Mouse (Mus musculus) layer of hippocampus, postnatal 36 days (tissue): ENCODE data around the gene Gigyf1. TPM values are rescaled to one million over a fixed set of nuclear protein-coding genes. Genes with fewer than 3 reads are reported as not detected.
A peak's percentile ranks its signal among the peaks of the same experiment; 100 is the strongest.

Experiments used
- DNase-seq, 2 experiments: peaks; one replicate each; pipeline ENCODE4 v3.0.0; 2022
- total RNA-seq, 2 experiments: library from RNA; stranded (reverse); gene quantifications; 2 replicates each; pipeline ENCODE4 v1.2.3; 2021

Gigyf1 gene
- 10 to 100 TPM; 56.7 to 58.9 TPM for total RNA-seq

DNA sequence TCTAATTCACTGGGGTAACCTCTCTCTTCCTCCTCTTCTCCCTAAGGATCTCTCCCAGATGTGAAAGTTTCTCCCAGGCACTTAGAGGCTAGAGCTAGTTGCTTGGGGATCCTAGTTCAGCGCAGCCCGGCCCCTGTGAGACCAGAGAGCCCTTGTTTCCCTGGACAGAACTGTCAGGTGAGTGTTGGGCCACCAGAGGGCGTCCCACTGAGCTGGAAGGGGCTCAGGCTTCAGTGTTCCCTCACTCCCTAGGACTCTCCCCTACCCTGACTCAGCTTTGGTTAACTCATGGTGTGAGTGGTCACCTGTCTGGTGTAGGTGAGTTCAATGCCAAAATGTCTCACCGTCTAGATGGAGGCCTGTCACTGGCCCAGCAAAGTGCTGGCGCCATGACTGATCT, at the start of gene Gigyf1:
Gene Gigyf1 (plus strand): TSS at position 113 of the 400 bp plus-strand sequence.
- no peak for DNase-seq

DNA sequence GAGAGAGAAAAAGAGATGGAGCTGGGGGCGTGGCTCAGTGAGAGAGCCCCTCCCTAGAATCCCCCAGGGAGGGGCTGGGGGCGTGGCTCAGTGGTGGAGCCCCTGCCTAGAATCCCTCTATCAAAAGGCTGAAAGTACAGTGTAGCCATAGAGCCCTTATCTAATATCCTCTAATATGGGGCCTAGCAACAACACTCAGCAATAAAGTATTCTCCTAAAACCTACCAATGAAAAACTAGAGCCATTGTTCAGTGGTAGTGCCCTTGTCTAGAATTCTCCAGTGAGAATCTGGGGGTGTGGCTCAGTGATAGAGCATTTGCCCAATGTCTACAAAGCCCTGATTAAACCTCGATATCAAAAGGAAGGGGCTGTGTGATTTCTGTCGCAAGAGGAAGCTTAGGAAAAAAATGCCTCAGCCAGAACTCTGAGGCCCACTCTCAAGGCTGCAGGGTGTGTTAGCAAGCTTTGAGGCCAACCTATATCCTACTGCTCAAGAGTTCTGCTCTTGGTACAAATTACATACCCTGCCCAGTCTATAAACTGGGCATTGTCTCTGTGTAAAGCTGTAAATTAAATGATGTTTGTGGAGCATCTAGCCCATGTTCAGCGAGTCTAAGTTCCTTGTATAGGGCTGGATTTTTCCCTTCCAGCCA, 46.0 kb upstream of the Gigyf1 start:
- DNase-seq = no peak

DNA sequence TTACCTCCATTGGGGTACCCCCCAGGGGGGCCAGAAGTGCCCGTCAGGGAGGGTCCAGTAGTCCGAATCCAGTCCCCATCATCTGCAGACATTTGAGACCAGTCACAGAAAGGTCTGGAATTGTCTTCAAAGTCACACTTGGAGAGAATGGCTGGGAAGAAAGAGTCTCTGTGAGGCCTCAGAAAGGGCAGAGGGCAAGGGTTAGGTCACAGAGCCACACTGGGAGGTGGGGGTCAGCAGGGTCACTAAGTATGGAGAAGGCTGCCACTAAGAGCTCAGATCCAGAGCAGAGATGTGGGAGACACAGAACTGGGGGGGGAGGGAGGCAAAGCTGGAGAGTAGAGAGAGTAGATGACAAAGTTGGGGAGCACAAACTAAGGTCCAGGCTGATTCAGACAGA, 44.0 kb upstream of the Gigyf1 start:
- no peak for DNase-seq

DNA sequence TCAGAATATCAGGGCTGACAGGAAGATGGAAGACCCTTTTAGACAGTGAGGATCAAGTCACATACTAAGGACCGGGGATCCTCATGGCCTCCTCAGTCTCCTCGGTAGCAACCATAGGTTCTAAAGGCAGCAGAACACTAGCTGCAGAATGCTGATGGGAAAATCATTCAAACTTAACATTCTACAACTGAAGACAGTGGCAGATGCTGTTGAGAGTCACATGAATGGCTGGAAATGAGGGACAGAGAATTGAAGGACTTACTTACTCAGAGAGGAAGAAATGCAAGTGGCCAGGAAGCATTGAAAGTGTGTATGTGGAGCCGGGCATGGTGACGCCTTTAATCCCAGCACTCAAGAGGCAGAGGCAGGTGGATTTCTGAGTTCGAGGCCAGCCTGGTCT, 41.4 kb upstream of the Gigyf1 start, which contains the start of gene Zan:
Gene Zan (minus strand): TSS at position 101 of the 400 bp plus-strand sequence.
- DNase-seq = no peak

DNA sequence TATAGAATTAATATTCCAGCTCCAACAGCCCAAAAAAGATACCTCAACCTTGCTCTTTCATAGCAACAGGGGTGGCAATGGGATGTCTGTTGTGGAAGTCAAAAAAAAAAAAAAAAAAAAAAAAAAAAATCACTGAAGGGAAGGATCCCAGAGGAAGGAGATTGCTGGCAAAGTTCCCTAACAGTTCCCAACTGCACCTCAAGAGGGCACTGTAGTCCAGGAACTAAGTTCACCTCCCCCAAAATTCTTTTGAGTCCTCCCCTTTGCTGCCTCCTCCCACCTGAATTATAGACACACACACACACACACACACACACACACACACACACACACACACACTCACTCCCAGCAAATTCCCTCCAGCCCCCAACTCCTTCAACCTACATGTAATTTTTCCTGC, 37.2 kb upstream of the Gigyf1 start:
- peak; percentile 74 to 77 for DNase-seq

DNA sequence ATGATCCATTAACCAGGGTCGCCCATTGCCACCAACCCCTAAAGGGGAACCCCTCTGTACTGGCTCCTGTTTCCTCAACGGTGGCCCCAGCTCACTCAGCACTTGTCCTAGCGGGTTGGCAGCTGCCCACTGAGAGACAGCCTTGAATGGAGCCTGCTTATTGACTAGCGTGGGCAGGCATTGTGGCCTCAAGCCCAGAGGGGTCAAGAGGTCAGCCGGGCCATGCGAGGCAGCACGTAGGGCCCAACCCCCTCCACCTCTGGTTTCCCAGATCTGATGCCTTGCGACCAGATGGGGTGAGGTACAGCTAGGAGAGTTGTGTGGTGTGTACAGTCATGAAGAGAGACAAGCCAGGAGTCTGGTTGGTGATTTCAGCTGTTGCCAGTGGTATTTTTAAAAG, 36.5 kb upstream of the Gigyf1 start:
- DNase-seq = peak in 1 of 2 experiments; percentile 13

DNA sequence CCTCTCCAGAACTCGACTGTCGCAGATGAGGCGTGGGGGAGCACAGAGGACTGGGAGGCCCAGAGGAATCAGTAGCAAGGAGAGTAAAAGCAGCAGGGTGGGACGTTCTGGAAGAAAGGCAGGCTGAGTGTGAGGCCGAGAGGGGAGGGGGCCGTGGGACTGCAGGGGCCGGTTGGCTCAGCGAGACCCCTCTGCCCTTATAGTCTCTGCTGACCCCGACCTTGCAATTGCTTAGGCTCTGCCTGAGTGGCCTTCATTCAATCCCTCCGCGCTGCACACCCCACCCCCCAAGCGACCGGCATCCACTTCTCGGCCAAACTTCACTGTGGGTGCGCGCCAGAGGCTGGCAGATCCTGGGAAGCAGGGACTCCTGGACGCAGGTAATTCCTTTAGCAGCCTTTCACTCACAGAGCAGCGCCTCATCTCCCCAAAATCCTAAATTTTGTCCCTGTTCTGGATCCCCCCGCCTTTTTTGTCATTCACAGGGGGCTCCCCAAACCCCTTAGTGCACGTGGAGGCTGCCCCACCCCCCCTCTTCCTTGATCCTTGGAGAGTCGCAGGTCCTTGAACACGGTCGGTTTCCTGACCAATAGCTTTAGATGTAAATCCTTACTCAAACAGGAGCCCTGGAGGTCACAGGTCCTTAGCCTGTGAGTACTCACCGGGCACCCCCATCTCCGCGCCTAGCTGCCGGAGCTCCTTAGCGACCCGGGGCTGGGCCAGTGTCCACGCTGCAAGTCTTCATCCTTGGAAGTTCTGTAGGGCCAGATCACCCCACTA, 33.1 kb upstream of the Gigyf1 start:
- DNase-seq = no peak

DNA sequence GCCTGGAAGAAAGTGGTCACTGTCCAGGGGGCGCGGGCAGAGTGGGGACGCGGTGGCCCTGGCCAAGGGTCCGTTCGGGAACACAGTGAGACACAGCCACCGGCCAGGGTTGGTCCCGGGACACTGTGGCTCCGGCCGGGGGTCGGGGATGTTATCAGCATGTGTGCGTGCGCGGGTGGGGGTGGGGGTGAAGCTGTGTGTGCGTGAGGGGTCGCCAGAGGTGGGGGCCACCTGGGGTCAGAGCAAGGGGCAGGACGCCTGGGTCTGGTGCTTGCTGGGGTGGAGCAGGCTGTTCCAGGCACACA, 32.5 kb upstream of the Gigyf1 start:
- DNase-seq = no peak

DNA sequence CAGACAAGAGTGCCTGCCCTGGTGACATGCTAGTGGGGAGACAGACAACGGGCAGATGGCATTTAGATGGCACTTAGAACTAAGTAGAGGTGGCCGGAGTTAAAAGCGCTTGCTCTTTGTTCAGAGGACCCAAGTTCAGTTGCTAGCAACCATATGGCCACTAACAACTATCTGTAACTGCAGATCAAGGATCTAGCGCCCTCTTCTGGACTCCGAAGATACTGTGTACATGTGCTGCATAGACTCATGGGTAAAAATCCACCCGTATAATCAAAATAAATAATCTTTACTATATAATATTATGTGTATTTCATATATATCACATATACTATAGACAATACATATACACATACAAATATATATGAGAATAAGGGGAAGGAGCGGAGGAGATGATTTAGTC, 30.7 kb upstream of the Gigyf1 start:
- no peak for DNase-seq

DNA sequence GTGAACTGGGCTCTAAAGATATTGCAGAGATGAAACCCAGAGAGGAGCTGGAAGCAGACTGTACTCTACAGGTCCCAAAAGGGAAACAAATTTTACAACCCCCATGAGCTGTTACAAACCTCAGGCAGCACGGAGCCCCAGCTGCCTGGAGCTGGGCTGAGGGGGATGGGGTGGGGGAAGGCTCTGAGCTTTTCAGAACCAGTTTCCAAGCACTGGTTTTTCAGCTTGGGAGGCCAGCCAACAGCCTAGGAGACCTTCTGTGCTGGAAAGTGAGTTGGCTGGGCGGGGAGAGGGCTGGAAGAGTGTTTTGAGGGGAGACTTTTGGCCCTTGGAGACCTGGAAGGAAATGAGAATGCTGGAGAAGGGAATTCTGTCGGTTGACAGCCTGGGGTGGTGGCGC, 26.8 kb upstream of the Gigyf1 start:
- DNase-seq = peak; percentile 44 to 56

DNA sequence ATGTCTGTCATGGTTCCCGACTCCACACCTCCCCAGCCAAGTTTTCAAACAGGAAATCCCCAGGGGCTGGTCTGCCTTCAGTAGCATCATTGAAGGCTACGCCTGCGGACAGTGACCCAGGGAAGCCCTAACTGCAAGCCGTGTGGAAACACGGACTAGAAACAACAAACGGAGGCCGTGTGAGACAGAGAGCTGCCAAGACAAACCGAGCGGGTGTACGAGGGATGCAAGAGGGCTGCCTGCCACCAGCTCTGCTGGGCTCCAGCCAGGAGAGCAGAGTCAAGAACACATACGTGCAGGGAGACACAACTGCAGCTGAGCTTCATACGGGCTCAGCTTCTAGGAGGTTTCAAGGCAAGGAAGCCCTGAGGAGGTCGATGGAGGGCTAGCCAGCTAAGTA, 24.5 kb upstream of the Gigyf1 start:
- peak in 1 of 2 experiments; percentile 36 for DNase-seq

DNA sequence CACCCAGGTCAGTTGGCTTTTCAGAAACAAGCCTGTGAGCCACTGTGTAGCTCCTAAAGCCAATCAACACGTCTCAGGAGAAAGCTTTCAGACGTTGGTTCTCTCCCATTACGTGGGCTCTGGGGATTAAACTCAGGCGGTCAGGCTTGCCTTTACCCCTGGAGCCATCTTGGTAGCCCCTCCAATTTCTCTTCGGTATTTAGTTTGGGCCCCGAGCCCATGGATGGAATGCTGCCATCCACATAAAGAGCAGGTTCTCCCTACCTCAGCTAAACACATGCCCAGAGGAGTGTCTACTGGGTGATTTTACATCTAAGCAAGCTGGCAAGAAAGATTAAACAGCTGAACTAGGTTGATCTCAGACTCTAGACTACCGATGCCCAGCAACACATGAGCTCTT, 18.2 kb upstream of the Gigyf1 start:
- DNase-seq = no peak

DNA sequence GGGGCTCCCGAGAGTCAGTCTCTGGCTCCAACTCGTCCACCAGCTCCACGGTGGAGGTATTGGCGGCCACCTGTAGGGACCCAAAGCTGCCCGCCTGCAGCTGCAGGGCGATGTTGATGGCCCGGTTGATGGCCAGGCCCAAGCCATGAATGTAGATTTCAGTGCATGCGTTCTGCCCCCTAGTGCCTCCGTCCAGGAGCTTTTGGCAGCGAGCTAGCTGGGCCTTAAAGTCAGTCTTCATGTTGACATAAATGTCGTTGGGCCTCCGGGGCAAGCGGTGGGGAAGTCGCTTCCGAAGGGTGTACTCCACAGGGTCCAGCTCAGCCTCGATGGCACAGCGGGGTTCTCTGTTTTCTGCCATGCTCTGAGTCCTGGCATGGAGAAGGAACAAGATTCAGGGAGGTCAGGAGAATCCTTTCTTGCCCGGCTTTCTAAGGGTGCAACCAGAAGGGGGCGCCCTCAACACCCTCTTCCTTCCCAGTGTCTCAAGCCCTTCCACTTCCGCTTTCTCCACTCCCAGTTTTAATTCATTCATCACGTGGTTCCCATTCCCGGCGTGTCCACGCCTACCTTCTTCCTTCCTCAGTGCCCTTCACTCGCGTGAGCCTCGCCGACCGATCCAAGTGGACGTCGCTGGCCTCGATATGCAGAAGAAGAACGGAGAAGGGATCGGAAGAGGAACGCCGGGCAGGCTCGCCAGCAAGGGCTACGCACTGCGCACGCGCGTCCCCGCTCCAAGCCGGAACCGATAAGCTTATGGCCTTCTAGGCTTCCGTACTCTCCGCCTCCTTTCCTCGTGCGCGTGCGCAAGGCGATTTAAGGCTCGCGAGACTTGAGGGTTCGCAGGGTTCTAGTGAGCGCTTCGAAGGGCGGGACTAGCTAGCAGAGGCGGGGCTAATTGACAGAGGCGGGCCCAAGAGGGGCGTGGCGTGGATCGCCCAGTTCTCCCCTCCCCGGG, 16.4 kb upstream of the Gigyf1 start, which contains the start of gene Pop7:
Gene Pop7 (minus strand): TSS at position 810 of the 958 bp plus-strand sequence.
- DNase-seq = peak; percentile 99

DNA sequence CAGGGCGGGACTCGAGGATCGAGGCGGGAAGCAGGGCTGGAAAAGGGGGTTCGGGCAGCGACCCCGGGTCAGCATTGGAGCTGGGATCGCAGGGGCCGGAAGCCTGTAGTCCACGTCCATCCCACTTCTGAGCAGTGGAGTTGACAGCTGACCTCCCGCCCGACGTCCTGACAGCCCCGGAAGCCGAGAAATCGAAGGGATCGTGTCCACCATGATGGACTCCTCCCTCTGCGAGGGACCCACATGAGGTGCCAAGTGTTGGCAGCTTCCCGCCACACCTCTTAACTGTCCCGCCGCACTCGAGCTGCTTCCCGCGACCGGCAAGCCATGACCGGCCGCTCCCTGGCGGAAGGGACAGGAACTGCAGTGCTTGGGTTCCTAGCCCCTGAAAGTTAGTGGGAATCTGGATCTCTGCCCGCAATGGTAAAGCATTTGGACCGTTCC, 15.7 kb upstream of the Gigyf1 start:
- no peak for DNase-seq

DNA sequence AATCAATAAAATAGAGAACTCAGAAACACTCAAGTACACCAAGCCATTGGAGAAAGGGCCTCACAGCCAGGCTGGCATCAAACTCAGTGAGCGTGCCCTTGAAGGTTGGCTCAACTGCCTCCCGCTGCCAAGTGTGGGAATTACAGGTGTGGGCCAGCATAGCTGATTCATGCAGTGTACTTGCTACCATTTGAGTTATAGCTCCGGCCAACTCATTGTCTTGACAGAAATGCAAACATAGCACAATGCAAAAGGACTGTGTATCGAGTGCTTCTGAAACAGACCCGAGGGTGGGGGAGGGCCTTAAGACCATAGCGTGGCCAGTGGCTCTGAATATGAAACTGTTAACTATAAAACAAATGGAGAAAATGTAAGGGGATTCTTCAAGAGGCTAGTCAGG, 14.3 kb upstream of the Gigyf1 start:
- DNase-seq = no peak

DNA sequence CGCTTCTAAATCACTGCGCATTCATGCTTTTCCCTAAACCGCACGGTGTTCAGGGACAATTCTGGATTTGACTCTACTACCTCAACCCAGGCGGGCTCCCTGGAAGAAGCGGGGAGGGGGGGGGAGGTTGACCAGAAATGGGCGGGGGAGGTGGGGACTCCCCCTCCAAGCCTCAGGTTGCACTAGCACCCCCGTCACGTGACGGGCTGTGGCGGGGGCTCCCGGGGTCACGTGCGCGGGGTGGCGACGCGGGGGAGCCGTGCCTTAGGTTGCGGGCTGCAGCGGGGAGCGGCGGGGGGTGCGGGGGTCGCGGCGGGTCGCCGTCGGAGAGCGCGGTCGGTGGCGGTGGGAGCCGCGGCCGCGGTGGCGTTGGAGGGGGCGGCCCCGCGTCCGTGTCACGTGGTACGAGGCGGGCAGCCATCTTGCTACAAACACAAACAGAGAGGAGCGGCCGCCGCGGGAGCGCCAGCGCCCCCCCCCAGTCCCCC, 8.3 kb upstream of the Gigyf1 start:
- DNase-seq = peak; percentile 76 to 82

DNA sequence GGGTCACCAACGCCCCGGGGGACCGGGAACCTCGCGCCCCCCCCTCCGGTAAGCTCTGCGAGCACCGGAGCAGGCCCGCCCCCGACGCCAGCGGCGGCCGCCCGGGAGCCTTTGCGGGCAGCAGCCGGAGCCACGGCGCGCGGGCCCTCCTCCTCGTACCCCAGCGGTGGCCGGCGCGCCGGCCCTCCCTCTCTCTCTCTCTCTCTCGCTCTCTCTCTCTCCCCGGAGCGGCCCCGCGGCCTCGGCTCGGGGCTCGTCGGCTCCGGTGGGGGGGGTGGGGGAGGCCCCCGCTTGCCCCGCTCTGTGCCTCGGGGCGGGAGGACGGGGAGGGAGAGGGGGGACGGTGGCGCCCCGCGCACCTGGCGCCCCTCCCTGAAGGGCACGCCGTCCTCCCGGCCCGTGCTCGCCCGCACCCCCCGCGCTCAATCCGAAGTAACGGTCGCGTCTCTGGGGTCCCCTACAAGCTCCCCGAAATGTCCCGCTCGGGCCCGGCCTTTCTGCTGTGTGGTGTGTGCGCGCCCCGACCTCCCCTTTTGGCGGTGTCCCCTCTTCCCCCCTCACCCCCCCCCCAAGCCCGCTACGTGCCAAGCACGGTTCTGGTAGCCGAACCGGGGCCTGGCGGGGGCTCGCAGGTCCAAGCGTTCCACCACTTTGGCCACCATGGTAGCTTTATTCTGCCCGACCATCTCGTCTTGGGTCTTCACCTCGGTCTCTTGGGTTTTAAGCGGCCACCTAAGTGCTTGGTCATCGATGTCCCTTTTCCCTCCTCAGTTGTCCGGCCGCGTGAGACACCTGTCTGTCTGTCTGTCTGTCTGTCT, 7.6 kb upstream of the Gigyf1 start:
- DNase-seq = no peak

DNA sequence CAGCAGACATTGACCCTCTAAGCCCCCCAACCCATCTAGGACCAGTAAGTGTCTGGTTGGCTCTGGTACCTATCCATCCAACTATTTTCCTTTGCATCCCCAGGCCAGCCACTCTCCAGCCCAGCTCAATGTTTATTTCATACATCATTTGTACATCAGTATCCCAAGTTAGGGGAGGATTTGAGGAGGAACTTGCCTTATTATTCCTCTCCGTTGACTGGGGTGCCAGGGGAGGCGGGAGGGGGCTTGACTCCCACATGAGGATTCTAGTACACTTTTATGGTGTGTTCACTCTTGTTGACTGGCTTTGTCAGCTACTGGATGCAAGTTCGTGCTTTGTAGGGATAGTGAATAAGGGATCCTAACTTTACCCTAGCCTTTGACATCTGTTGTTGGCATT, 6.6 kb upstream of the Gigyf1 start:
- DNase-seq = no peak

DNA sequence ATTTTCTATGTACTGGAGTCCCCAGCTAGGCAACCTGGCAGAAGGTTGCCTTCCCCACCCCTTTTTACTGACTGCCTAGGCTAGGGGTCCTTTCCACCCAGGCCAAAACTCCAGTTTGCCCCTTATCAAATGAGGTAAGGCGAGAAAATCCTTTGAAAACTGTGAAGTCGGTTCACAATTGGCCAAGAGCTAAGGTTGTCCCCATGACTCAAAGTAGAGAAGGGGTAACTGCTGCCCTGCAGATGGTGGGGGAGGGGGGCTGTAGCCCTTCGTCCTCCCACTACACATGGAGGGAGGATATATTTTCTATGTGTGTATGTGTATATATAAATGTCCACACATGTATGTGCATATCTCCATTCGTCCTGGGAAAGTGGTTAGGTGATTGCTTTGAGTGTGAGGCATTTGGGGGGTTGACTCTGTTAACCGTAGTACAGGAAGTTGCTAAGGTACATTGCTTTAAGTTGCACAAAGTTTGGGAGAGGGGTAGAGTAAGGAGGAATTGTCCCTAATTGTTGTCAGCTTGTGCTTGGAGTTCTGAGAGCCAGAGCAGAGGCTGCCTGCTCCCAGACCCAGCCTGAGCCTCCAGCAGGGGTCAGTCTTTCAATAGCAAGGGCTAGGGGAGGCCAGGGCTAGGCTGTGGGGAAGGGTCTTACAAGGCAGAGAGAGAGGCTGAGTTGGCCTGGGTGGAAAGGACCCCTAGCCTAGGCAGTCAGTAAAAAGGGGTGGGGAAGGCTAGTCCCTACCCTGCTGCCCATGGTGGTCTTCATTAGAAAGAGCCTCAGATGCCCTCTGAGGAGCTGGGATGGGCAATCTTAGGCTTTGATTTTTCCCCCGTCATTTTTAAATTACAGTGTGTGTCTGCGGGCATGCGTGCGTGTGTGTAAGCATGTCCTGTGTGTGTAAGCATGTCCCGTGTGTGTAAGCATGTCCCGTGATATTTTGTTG, 5.2 kb upstream of the Gigyf1 start:
- no peak for DNase-seq

DNA sequence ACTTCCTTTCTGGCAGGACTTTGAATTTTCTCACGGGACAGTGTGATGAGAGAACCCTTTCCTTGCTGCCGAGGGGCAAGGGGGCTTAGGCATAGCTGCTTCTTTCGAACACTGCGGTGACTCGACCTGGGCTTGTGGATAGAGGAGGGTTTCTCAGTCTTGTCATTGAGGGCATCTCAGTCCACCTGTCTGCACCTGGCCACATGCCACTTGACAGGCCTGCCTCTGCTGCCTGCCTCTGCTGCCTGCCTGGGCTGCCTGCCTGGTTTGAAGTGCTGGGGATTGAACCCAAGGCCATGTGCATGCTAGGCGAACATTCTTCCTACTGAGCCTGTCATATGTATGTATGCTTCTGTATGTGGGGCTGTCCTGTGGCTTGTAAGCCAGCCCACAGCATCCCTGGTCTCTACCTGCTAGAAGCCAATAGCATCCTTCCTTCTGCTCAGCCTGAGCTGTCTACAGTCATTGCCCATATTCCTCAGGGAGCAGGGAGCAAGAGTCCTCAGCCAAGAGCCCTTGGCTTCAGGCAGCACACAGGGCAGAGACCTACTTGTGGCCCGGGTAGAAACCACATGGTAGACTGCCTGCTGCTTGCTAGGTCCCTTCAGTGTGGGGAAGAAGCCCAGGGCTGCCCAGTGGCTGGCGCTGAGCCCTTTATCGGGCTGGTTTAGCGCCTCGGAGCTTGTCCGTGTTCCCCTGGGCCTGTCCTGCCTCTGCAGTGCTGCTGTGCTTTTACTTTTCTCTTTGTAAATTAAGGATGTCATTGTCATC, 4.2 kb upstream of the Gigyf1 start:
- DNase-seq = no peak
